Mouse (Mus musculus) neural tube, embryonic 15.5 days (tissue): ENCODE measurements around the gene Ap2a1. TPM values are rescaled to one million over a fixed set of nuclear protein-coding genes. Genes with fewer than 3 reads are reported as not detected.
A peak's percentile ranks its signal among the peaks of the same experiment; 100 is the strongest.

Experiments
- ATAC-seq: fragments of 200-750 bp; cut with Nextera tagmentation; 2 replicates; pipeline ENCODE4 v1.8.0; 2017; ENCODE audit warnings: mild to moderate bottlenecking, moderate TSS enrichment, moderate library complexity; ENCODE audit not compliant: low FRiP score
- H3K27ac ChIP-seq: fragments of 300-500 bp; sonication (generic); replicated peaks from 2 replicates; pipeline ENCODE4 v1.5.1; 2015; ENCODE audit warnings: mild to moderate bottlenecking, inconsistent platforms
- H3K27me3 ChIP-seq: fragments of 300-500 bp; sonication (generic); replicated peaks from 2 replicates; pipeline ENCODE4 v1.6.1; 2015; ENCODE audit warnings: inconsistent platforms
- H3K36me3 ChIP-seq: fragments of 300-500 bp; sonication (generic); 2 replicates; pipeline ENCODE4 v1.6.1; 2015; ENCODE audit warnings: inconsistent platforms
- H3K4me1 ChIP-seq: fragments of 300-500 bp; sonication (generic); 2 replicates; pipeline ENCODE4 v1.6.1; 2015; ENCODE audit warnings: inconsistent platforms
- H3K4me2 ChIP-seq: fragments of 300-500 bp; sonication (generic); 2 replicates; pipeline ENCODE4 v1.6.1; 2015; ENCODE audit warnings: inconsistent platforms, mild to moderate bottlenecking, moderate library complexity
- H3K4me3 ChIP-seq: fragments of 300-500 bp; sonication (generic); replicated peaks from 2 replicates; pipeline ENCODE4 v1.5.1; 2015; ENCODE audit warnings: mild to moderate bottlenecking, inconsistent platforms
- H3K9ac ChIP-seq: fragments of 300-500 bp; sonication (generic); replicated peaks from 2 replicates; pipeline ENCODE4 v1.6.1; 2015; ENCODE audit warnings: mild to moderate bottlenecking, inconsistent platforms
- H3K9me3 ChIP-seq: fragments of 300-500 bp; sonication (generic); replicated peaks from 2 replicates; pipeline ENCODE4 v1.6.1; 2016; ENCODE audit warnings: inconsistent platforms
- WGBS: fragments of 180-500 bp; shearing (Covaris S2); methylation state at CpG from one replicate; pipeline ENCODE4 v1.1.7; 2015; ENCODE audit warnings: mixed read lengths; 5-methylcytosine and 5-hydroxymethylcytosine counted together
- polyA plus RNA-seq: library from polyadenylated mRNA; unstranded; fragments of >200 nt; fragmentation: Nextera tagmentation; extraction: Ambion mirVana; gene quantifications from 2 replicates; pipeline ENCODE4 v1.2.1, GENCODE M21; 2015

Gene Ap2a1
- polyA plus RNA-seq, 1 experiment from 2014 or later, result 126 TPM

- 93% methylated on average over 36 of the region's 36 CpGs for WGBS
- H3K4me2 ChIP-seq, result no peak overlapping the region
- H3K36me3 ChIP-seq, result peaks cover 10% of the 10 kb centered on the region; the same call in 1 of the 2 replicates
- H3K4me3 ChIP-seq, result no peak overlapping the region; the same call in 1 of the 2 replicates
- H3K9ac ChIP-seq, result no peak overlapping the region
- H3K4me1 ChIP-seq, result peaks cover 69% of the 10 kb centered on the region
- no peak for ATAC-seq
- no peaks in the 10 kb centered on the region for H3K9me3 ChIP-seq
- no peak overlapping the region for H3K27ac ChIP-seq
- no peaks in the 10 kb centered on the region for H3K27me3 ChIP-seq
These were observed 76.9 kb downstream of the Ap2a1 start for GRCm38 (mm10) chr7:44852259-44853027.

- H3K4me2 ChIP-seq, result 0 out of 2 replicates have a peak overlapping the region, but pooled peaks have one; percentile 75
- peaks cover 73% of the 10 kb centered on the region for H3K4me1 ChIP-seq
- H3K9ac ChIP-seq, result no peak overlapping the region; the same call in 1 of the 2 replicates
- no peak for ATAC-seq
- no peak overlapping the region for H3K27ac ChIP-seq
- no peaks in the 10 kb centered on the region for H3K9me3 ChIP-seq
- WGBS, result 93% methylated on average over 12 of the region's 12 CpGs
- H3K27me3 ChIP-seq, result no peaks in the 10 kb centered on the region
- peaks cover 12% of the 10 kb centered on the region for H3K36me3 ChIP-seq
- H3K4me3 ChIP-seq, result no peak overlapping the region
These were observed 77.6 kb downstream of the Ap2a1 start for GRCm38 (mm10) chr7:44851625-44852234.

- Histone ChIP-seq H3K9ac (peak overlapping the region; percentile 80), H3K36me3 (peaks cover 19% of the 10 kb centered on the region), H3K27me3 (no peaks in the 10 kb centered on the region), H3K9me3 (no peaks in the 10 kb centered on the region), H3K27ac (peak overlapping the region; percentile 100), H3K4me1 (peaks cover 70% of the 10 kb centered on the region), H3K4me3 (peak overlapping the region; percentile 82), H3K4me2 (peak overlapping the region; percentile 75)
- no peak for ATAC-seq
- WGBS, result 84% methylated on average over 8 of the region's 8 CpGs
These were observed 78.3 kb downstream of the Ap2a1 start for GRCm38 (mm10) chr7:44850789-44851624.

Other genes starting within 250 kb of the Ap2a1 start
- not detected in 2 replicates for gene Izumo2, start 220.8 kb downstream of the Ap2a1 start, polyA plus RNA-seq
- 28.9 and 29.7 TPM in 2 replicates for gene Vrk3, start 181.1 kb downstream of the Ap2a1 start, polyA plus RNA-seq
- 1.1 and 1.4 TPM in 2 replicates for gene Zfp473, start 178.4 kb downstream of the Ap2a1 start, polyA plus RNA-seq
- 40.7 and 58.0 TPM in 2 replicates for gene Nup62, start 113.4 kb downstream of the Ap2a1 start, polyA plus RNA-seq
- 0.78 and 4.7 TPM in 2 replicates for gene Il4i1, start 113.1 kb downstream of the Ap2a1 start, polyA plus RNA-seq
- 3.6 and 4.1 TPM in 2 replicates for gene Atf5, start 112.8 kb downstream of the Ap2a1 start, polyA plus RNA-seq
- gene Akt1s1, start 80.5 kb downstream of the Ap2a1 start, polyA plus RNA-seq, result 89.9 and 92.0 TPM in 2 replicates
- gene Tbc1d17, start 80.4 kb downstream of the Ap2a1 start, polyA plus RNA-seq, result 105 and 110 TPM in 2 replicates
- 29.2 and 29.6 TPM in 2 replicates for gene Pnkp, start 72.4 kb downstream of the Ap2a1 start, polyA plus RNA-seq
- gene Ptov1, start 59.7 kb downstream of the Ap2a1 start, polyA plus RNA-seq, result 433 and 459 TPM in 2 replicates
- 136 and 141 TPM in 2 replicates for gene Med25, start 36.8 kb downstream of the Ap2a1 start, polyA plus RNA-seq
- 15.1 and 15.8 TPM in 2 replicates for gene Fuz, start 33.4 kb downstream of the Ap2a1 start, polyA plus RNA-seq
- gene Tsks, start 13.7 kb upstream of the Ap2a1 start, polyA plus RNA-seq, result 0.14 and 0.24 TPM in 2 replicates
- gene Cpt1c, start 45.4 kb upstream of the Ap2a1 start, polyA plus RNA-seq, result 55.5 and 59.0 TPM in 2 replicates
- 605 and 615 TPM in 2 replicates for gene Prmt1, start 57.1 kb upstream of the Ap2a1 start, polyA plus RNA-seq
- gene Irf3, start 68.2 kb upstream of the Ap2a1 start, polyA plus RNA-seq, result 56.8 and 70.2 TPM in 2 replicates
- gene Bcl2l12, start 69.2 kb upstream of the Ap2a1 start, polyA plus RNA-seq, result 9.8 and 19.8 TPM in 2 replicates
- 43.3 and 46.1 TPM in 2 replicates for gene Scaf1, start 86.9 kb upstream of the Ap2a1 start, polyA plus RNA-seq
- 14.2 and 24.2 TPM in 2 replicates for gene Rras, start 88.5 kb upstream of the Ap2a1 start, polyA plus RNA-seq
- gene Prr12, start 123.4 kb upstream of the Ap2a1 start, polyA plus RNA-seq, result 11.4 and 12.3 TPM in 2 replicates
- 65.8 and 66.5 TPM in 2 replicates for gene Nosip, start 132.9 kb upstream of the Ap2a1 start, polyA plus RNA-seq
- gene Prrg2, start 133.2 kb upstream of the Ap2a1 start, polyA plus RNA-seq, result 16.5 and 18.1 TPM in 2 replicates
- gene Rcn3, start 162.7 kb upstream of the Ap2a1 start, polyA plus RNA-seq, result 112 and 118 TPM in 2 replicates
- 33.8 and 42.7 TPM in 2 replicates for gene Fcgrt, start 174.4 kb upstream of the Ap2a1 start, polyA plus RNA-seq
- 759 and 947 TPM in 2 replicates for gene Rps11, start 194.9 kb upstream of the Ap2a1 start, polyA plus RNA-seq
- 649 and 787 TPM in 2 replicates for gene Rpl13a, start 199.3 kb upstream of the Ap2a1 start, polyA plus RNA-seq
- 0.12 and 0.24 TPM in 2 replicates for gene Gm45713, start 206.7 kb upstream of the Ap2a1 start, polyA plus RNA-seq
- 1.8 and 3.8 TPM in 2 replicates for gene Flt3l, start 206.9 kb upstream of the Ap2a1 start, polyA plus RNA-seq
- 81.7 and 82.9 TPM in 2 replicates for gene Pih1d1, start 224.8 kb upstream of the Ap2a1 start, polyA plus RNA-seq
- 19.5 and 26.8 TPM in 2 replicates for gene Aldh16a1, start 225.1 kb upstream of the Ap2a1 start, polyA plus RNA-seq
- 0.37 and 0.55 TPM in 2 replicates for gene Slc17a7, start 234.5 kb upstream of the Ap2a1 start, polyA plus RNA-seq